Mouse (Mus musculus) liver, embryonic 12.5 days (tissue): ENCODE measurements around the gene Smim22. TPM values are rescaled to one million over a fixed set of nuclear protein-coding genes. Genes with fewer than 3 reads are reported as not detected.

ENCODE experiments used
- ATAC-seq: fragments of 200-750 bp; cut with Nextera tagmentation; 2 replicates; pipeline ENCODE4 v1.8.0; 2017; ENCODE audit warnings: moderate number of reproducible peaks, mild to moderate bottlenecking, moderate library complexity
- H3K27ac ChIP-seq: fragments of 300-500 bp; sonication (generic); 2 replicates; pipeline ENCODE4 v1.5.1; 2016; ENCODE audit warnings: mild to moderate bottlenecking
- H3K27me3 ChIP-seq: fragments of 300-500 bp; sonication (generic); replicated peaks from 2 replicates; pipeline ENCODE4 v1.6.1; 2016; ENCODE audit warnings: mild to moderate bottlenecking, moderate library complexity
- H3K36me3 ChIP-seq: fragments of 300-500 bp; sonication (generic); 2 replicates; pipeline ENCODE4 v1.6.1; 2016; ENCODE audit warnings: mild to moderate bottlenecking, moderate library complexity
- H3K4me1 ChIP-seq: fragments of 300-500 bp; sonication (generic); 2 replicates; pipeline ENCODE4 v1.6.1; 2016
- H3K4me2 ChIP-seq: fragments of 300-500 bp; sonication (generic); 2 replicates; pipeline ENCODE4 v1.6.1; 2016; ENCODE audit warnings: mild to moderate bottlenecking, moderate library complexity
- H3K4me3 ChIP-seq: fragments of 300-500 bp; sonication (generic); 2 replicates; pipeline ENCODE4 v1.5.1; 2016; ENCODE audit warnings: mild to moderate bottlenecking, moderate library complexity
- H3K9ac ChIP-seq: fragments of 300-500 bp; sonication (generic); 2 replicates; pipeline ENCODE4 v1.6.1; 2016; ENCODE audit warnings: mild to moderate bottlenecking, moderate library complexity
- H3K9me3 ChIP-seq: fragments of 300-500 bp; sonication (generic); replicated peaks from 2 replicates; pipeline ENCODE4 v1.6.1; 2016; ENCODE audit warnings: mild to moderate bottlenecking, moderate library complexity
- WGBS: fragments of 180-500 bp; shearing (Covaris S2); methylation state at CpG from one replicate; pipeline ENCODE4 v1.1.7; 2016; ENCODE audit not compliant: insufficient replicate concordance; 5-methylcytosine and 5-hydroxymethylcytosine counted together
- polyA plus RNA-seq: library from polyadenylated mRNA; unstranded; fragments of >200 nt; fragmentation: Nextera tagmentation; extraction: Ambion mirVana; gene quantifications from 2 replicates; pipeline ENCODE4 v1.2.1, GENCODE M21; 2016

Smim22 gene
- polyA plus RNA-seq, 1 experiment from 2014 or later: 6.9 TPM

- Histone ChIP-seq H3K9ac (no peak overlapping the region), H3K27me3 (peaks cover 14% of the 10 kb centered on the region; the same call in 1 of the 2 replicates), H3K4me3 (no peak overlapping the region), H3K9me3 (no peaks in the 10 kb centered on the region), H3K4me1 (peaks cover 15% of the 10 kb centered on the region; the same call in 1 of the 2 replicates), H3K4me2 (no peak overlapping the region), H3K27ac (no peak overlapping the region), H3K36me3 (no peaks in the 10 kb centered on the region)
- ATAC-seq: no peak
- 47% methylated on average over 2 of the region's 2 CpGs for WGBS
Observed at GRCm38 (mm10) chr16:4976180-4976579, 30.9 kb upstream of the Smim22 start.

- Histone ChIP-seq H3K4me2 (no peak overlapping the region), H3K27me3 (peaks cover 14% of the 10 kb centered on the region; the same call in 1 of the 2 replicates), H3K9ac (no peak overlapping the region), H3K9me3 (no peaks in the 10 kb centered on the region), H3K36me3 (no peaks in the 10 kb centered on the region), H3K4me3 (no peak overlapping the region), H3K4me1 (peaks cover 9% of the 10 kb centered on the region; the same call in 1 of the 2 replicates), H3K27ac (no peak overlapping the region)
- WGBS: 45% methylated on average over 5 of the region's 5 CpGs
- no peak for ATAC-seq
Observed at GRCm38 (mm10) chr16:4978275-4979051, 28.6 kb upstream of the Smim22 start.

- WGBS: 52% methylated on average over 4 of the region's 4 CpGs
- Histone ChIP-seq H3K9ac (no peak overlapping the region), H3K27ac (no peak overlapping the region), H3K4me2 (no peak overlapping the region), H3K27me3 (peaks cover 14% of the 10 kb centered on the region; the same call in 1 of the 2 replicates), H3K36me3 (no peaks in the 10 kb centered on the region), H3K4me1 (peaks cover 9% of the 10 kb centered on the region; the same call in 1 of the 2 replicates), H3K9me3 (no peaks in the 10 kb centered on the region), H3K4me3 (no peak overlapping the region)
- ATAC-seq: peak; percentile 57; the same call in 1 of the 2 replicates
Observed at GRCm38 (mm10) chr16:4979755-4980380, 27.2 kb upstream of the Smim22 start.

- H3K36me3 ChIP-seq: no peaks in the 10 kb centered on the region
- WGBS: 80% methylated on average over 12 of the region's 12 CpGs
- H3K27ac ChIP-seq: no peak overlapping the region
- no peaks in the 10 kb centered on the region for H3K27me3 ChIP-seq
- H3K4me3 ChIP-seq: no peak overlapping the region
- H3K9ac ChIP-seq: no peak overlapping the region
- H3K4me2 ChIP-seq: no peak overlapping the region
- no peak for ATAC-seq
- no peaks in the 10 kb centered on the region for H3K9me3 ChIP-seq
- no peaks in the 10 kb centered on the region for H3K4me1 ChIP-seq
Observed at GRCm38 (mm10) chr16:4984717-4985116, 22.4 kb upstream of the Smim22 start.

GRCm38 (mm10) chr16:4993276-4993675, 13.8 kb upstream of the Smim22 start:
- no peaks in the 10 kb centered on the region for H3K27me3 ChIP-seq
- H3K9ac ChIP-seq: no peak overlapping the region
- no peaks in the 10 kb centered on the region for H3K9me3 ChIP-seq
- no peak overlapping the region for H3K4me2 ChIP-seq
- no peak for ATAC-seq
- H3K4me3 ChIP-seq: no peak overlapping the region
- 77% methylated on average over 4 of the region's 4 CpGs for WGBS
- 0 out of 2 replicates have a peak, but pooled peaks cover 6% of the 10 kb centered on the region for H3K4me1 ChIP-seq
- no peak overlapping the region for H3K27ac ChIP-seq
- H3K36me3 ChIP-seq: no peaks in the 10 kb centered on the region

GRCm38 (mm10) chr16:4997553-4997952, 9.5 kb upstream of the Smim22 start, which contains the start of gene Sept12:
TSS of gene Sept12 (minus strand) at chr16:4997852.
- Histone ChIP-seq H3K27me3 (no peaks in the 10 kb centered on the region), H3K4me1 (0 out of 2 replicates have a peak, but pooled peaks cover 6% of the 10 kb centered on the region), H3K36me3 (no peaks in the 10 kb centered on the region), H3K4me3 (no peak within 1 kb of the TSS), H3K4me2 (no peak within 1 kb of the TSS), H3K9me3 (no peaks in the 10 kb centered on the region), H3K9ac (no peak within 1 kb of the TSS), H3K27ac (no peak within 1 kb of the TSS)
- WGBS: 35% methylated on average over 3 of the region's 3 CpGs
- no peak for ATAC-seq

- Histone ChIP-seq H3K4me3 (no peak overlapping the region), H3K9ac (no peak overlapping the region), H3K4me1 (0 out of 2 replicates have a peak, but pooled peaks cover 6% of the 10 kb centered on the region), H3K36me3 (no peaks in the 10 kb centered on the region), H3K4me2 (no peak overlapping the region), H3K27ac (no peak overlapping the region), H3K27me3 (no peaks in the 10 kb centered on the region), H3K9me3 (no peaks in the 10 kb centered on the region)
- 61% methylated on average over 1 of the region's 1 CpGs for WGBS
- ATAC-seq: no peak
Observed at GRCm38 (mm10) chr16:4998984-4999383, 8.1 kb upstream of the Smim22 start.

- no peak overlapping the region for H3K9ac ChIP-seq
- H3K4me3 ChIP-seq: no peak overlapping the region
- 0 out of 2 replicates have a peak, but pooled peaks cover 6% of the 10 kb centered on the region for H3K4me1 ChIP-seq
- H3K27ac ChIP-seq: no peak overlapping the region
- WGBS: 68% methylated on average over 3 of the region's 3 CpGs
- H3K4me2 ChIP-seq: no peak overlapping the region
- no peaks in the 10 kb centered on the region for H3K9me3 ChIP-seq
- no peaks in the 10 kb centered on the region for H3K36me3 ChIP-seq
- no peaks in the 10 kb centered on the region for H3K27me3 ChIP-seq
- no peak for ATAC-seq
Observed at GRCm38 (mm10) chr16:5000611-5001010, 6.5 kb upstream of the Smim22 start.

GRCm38 (mm10) chr16:5007492-5007891, 404 bp downstream of the Smim22 start:
- no peaks in the 10 kb centered on the region for H3K9me3 ChIP-seq
- peak overlapping the region; percentile 54 for H3K27ac ChIP-seq
- no peak overlapping the region for H3K9ac ChIP-seq
- WGBS: 55% methylated on average over 6 of the region's 6 CpGs
- peaks cover 32% of the 10 kb centered on the region for H3K4me1 ChIP-seq
- peaks cover 14% of the 10 kb centered on the region for H3K36me3 ChIP-seq
- peaks cover 20% of the 10 kb centered on the region; the same call in 1 of the 2 replicates for H3K27me3 ChIP-seq
- peak; percentile 5; the same call in 1 of the 2 replicates for ATAC-seq
- H3K4me2 ChIP-seq: peak overlapping the region; percentile 32
- no peak overlapping the region for H3K4me3 ChIP-seq

- 73% methylated on average over 12 of the region's 12 CpGs for WGBS
Observed at GRCm38 (mm10) chr16:5008076-5008475, 988 bp downstream of the Smim22 start.

GRCm38 (mm10) chr16:5010371-5010935, 3.4 kb downstream of the Smim22 start:
- H3K4me2 ChIP-seq: no peak overlapping the region
- no peak overlapping the region for H3K4me3 ChIP-seq
- H3K27ac ChIP-seq: peak overlapping the region; percentile 28; the same call in 1 of the 2 replicates
- H3K9me3 ChIP-seq: no peaks in the 10 kb centered on the region
- no peak overlapping the region for H3K9ac ChIP-seq
- no peak for ATAC-seq
- H3K36me3 ChIP-seq: peaks cover 28% of the 10 kb centered on the region
- peaks cover 20% of the 10 kb centered on the region; the same call in 1 of the 2 replicates for H3K27me3 ChIP-seq
- 80% methylated on average over 10 of the region's 10 CpGs for WGBS
- peaks cover 50% of the 10 kb centered on the region for H3K4me1 ChIP-seq

More at GRCm38 (mm10) chr16:5008076-5008475, 988 bp downstream of the Smim22 start:
- peaks cover 14% of the 10 kb centered on the region for H3K36me3 ChIP-seq
- no peaks in the 10 kb centered on the region for H3K9me3 ChIP-seq
- H3K4me3 ChIP-seq: no peak overlapping the region
- H3K27me3 ChIP-seq: peaks cover 20% of the 10 kb centered on the region; the same call in 1 of the 2 replicates
- peaks cover 38% of the 10 kb centered on the region for H3K4me1 ChIP-seq
- H3K4me2 ChIP-seq: peak overlapping the region; percentile 32
- no peak overlapping the region for H3K9ac ChIP-seq
- H3K27ac ChIP-seq: peak overlapping the region; percentile 54; the same call in 1 of the 2 replicates
- ATAC-seq: no peak
